Mouse (Mus musculus) kidney, embryonic 14.5 days (tissue): Measurements from ENCODE around the gene Dpp4. TPM values are rescaled to one million over a fixed set of nuclear protein-coding genes. Genes with fewer than 3 reads are reported as not detected.

Experiments used
- ATAC-seq: fragments of 200-750 bp; cut with Nextera tagmentation; 2 replicates; pipeline ENCODE4 v1.8.0; 2017; ENCODE audit warnings: moderate number of reproducible peaks, mild to moderate bottlenecking, moderate TSS enrichment, moderate library complexity; ENCODE audit not compliant: low FRiP score, low TSS enrichment
- H3K27ac ChIP-seq: fragments of 300-500 bp; sonication (generic); 2 replicates; pipeline ENCODE4 v1.5.1; 2014; ENCODE audit warnings: low read depth, mild to moderate bottlenecking, low read length, moderate library complexity, mixed read lengths
- H3K27me3 ChIP-seq: fragments of 300-500 bp; sonication (generic); 2 replicates; pipeline ENCODE4 v1.6.1; 2014; ENCODE audit warnings: mild to moderate bottlenecking, low read length; ENCODE audit not compliant: control insufficient read depth, insufficient read depth
- H3K36me3 ChIP-seq: fragments of 300-500 bp; sonication (generic); 2 replicates; pipeline ENCODE4 v1.6.1; 2014; ENCODE audit warnings: low read length, mixed read lengths; ENCODE audit not compliant: control insufficient read depth, insufficient read depth
- H3K4me1 ChIP-seq: fragments of 300-500 bp; sonication (generic); 2 replicates; pipeline ENCODE4 v1.6.1; 2014; ENCODE audit warnings: low read length, mixed read lengths; ENCODE audit not compliant: control insufficient read depth, insufficient read depth
- H3K4me2 ChIP-seq: fragments of 300-500 bp; sonication (generic); replicated peaks from 2 replicates; pipeline ENCODE4 v1.6.1; 2014; ENCODE audit warnings: low read depth, mild to moderate bottlenecking, low read length
- H3K4me3 ChIP-seq: fragments of 300-500 bp; sonication (generic); 2 replicates; pipeline ENCODE4 v1.5.1; 2014; ENCODE audit warnings: mild to moderate bottlenecking, low read length
- H3K9ac ChIP-seq: fragments of 300-500 bp; sonication (generic); 2 replicates; pipeline ENCODE4 v1.6.1; 2014; ENCODE audit warnings: low read depth, mild to moderate bottlenecking, low read length, moderate library complexity
- H3K9me3 ChIP-seq: fragments of 300-500 bp; sonication (generic); 2 replicates; pipeline ENCODE4 v1.6.1; 2016; ENCODE audit warnings: low read length; ENCODE audit not compliant: control insufficient read depth
- WGBS: fragments of 180-500 bp; shearing (Covaris S2); extraction: QIAGEN DNeasy Blood & Tissue Kit; methylation state at CpG from one replicate; pipeline ENCODE4 v1.1.7; 2014; 5-methylcytosine and 5-hydroxymethylcytosine counted together
- polyA plus RNA-seq: library from polyadenylated mRNA; unstranded; fragments of >200 nt; fragmentation: Nextera tagmentation; extraction: Ambion mirVana; gene quantifications from 2 replicates; pipeline ENCODE4 v1.2.1, GENCODE M21; 2014

Dpp4 gene
- polyA plus RNA-seq, 1 experiment from 2014 or later = 70.1 TPM

- no peak overlapping the region for H3K4me3 ChIP-seq
- H3K27me3 ChIP-seq = no peaks in the 10 kb centered on the region
- ATAC-seq = no peak
- 89% methylated on average over 2 of the region's 2 CpGs for WGBS
- H3K4me1 ChIP-seq = no peaks in the 10 kb centered on the region
- H3K4me2 ChIP-seq = no peak overlapping the region
- no peak overlapping the region for H3K27ac ChIP-seq
- no peaks in the 10 kb centered on the region for H3K36me3 ChIP-seq
- no peak overlapping the region for H3K9ac ChIP-seq
- no peaks in the 10 kb centered on the region for H3K9me3 ChIP-seq
Measured at GRCm38 (mm10) chr2:62307477-62307876, 104.6 kb downstream of the Dpp4 start.

- no peak for ATAC-seq
- Histone ChIP-seq H3K9ac (no peak overlapping the region), H3K9me3 (no peaks in the 10 kb centered on the region), H3K4me2 (no peak overlapping the region), H3K27me3 (no peaks in the 10 kb centered on the region), H3K36me3 (no peaks in the 10 kb centered on the region), H3K4me3 (no peak overlapping the region), H3K4me1 (no peaks in the 10 kb centered on the region), H3K27ac (no peak overlapping the region)
- 74% methylated on average over 5 of the region's 5 CpGs for WGBS
Measured at GRCm38 (mm10) chr2:62306978-62307377, 105.1 kb downstream of the Dpp4 start.

- no peak overlapping the region for H3K9ac ChIP-seq
- H3K27me3 ChIP-seq = no peaks in the 10 kb centered on the region
- no peak overlapping the region for H3K4me2 ChIP-seq
- no peaks in the 10 kb centered on the region for H3K9me3 ChIP-seq
- H3K27ac ChIP-seq = no peak overlapping the region
- H3K36me3 ChIP-seq = no peaks in the 10 kb centered on the region
- WGBS = 93% methylated on average over 2 of the region's 2 CpGs
- ATAC-seq = no peak
- H3K4me1 ChIP-seq = no peaks in the 10 kb centered on the region
- no peak overlapping the region for H3K4me3 ChIP-seq
Measured at GRCm38 (mm10) chr2:62301716-62302115, 110.3 kb downstream of the Dpp4 start.

GRCm38 (mm10) chr2:62293846-62294245 lies 118.2 kb downstream of the Dpp4 start:
- 64% methylated on average over 2 of the region's 2 CpGs for WGBS
- Histone ChIP-seq H3K27ac (no peak overlapping the region), H3K9me3 (no peaks in the 10 kb centered on the region), H3K36me3 (no peaks in the 10 kb centered on the region), H3K4me1 (no peaks in the 10 kb centered on the region), H3K4me2 (no peak overlapping the region), H3K9ac (no peak overlapping the region), H3K4me3 (no peak overlapping the region), H3K27me3 (no peaks in the 10 kb centered on the region)
- ATAC-seq = no peak

GRCm38 (mm10) chr2:62287532-62287931 lies 124.5 kb downstream of the Dpp4 start:
- Histone ChIP-seq H3K4me1 (no peaks in the 10 kb centered on the region), H3K27me3 (no peaks in the 10 kb centered on the region), H3K27ac (no peak overlapping the region), H3K36me3 (no peaks in the 10 kb centered on the region), H3K9ac (no peak overlapping the region), H3K4me2 (no peak overlapping the region), H3K4me3 (no peak overlapping the region), H3K9me3 (no peaks in the 10 kb centered on the region)
- ATAC-seq = no peak
- WGBS = 82% methylated on average over 4 of the region's 4 CpGs

DNA sequence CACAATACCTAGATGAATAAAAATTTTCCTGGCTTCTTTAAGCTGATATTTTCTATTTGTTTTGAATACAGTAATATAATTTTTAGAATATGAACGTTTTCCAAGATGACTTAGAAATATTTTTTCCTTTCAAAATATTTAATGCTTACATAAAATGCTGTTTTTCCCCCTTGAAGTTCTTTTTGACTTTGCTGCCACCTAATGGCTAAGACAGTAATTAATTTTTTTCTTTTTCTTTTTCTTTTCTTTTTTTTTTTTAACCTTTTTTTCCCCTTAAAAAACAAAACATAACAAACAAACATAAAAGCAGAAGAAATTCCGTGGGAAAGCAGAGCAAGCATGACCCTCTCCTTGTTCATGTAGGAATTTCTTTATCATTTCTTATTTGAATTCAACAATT lies 126.2 kb downstream of the Dpp4 start:
- 0% methylated on average over 2 of the region's 2 CpGs for WGBS
- no peak for ATAC-seq

GRCm38 (mm10) chr2:62285026-62285425 lies 127.0 kb downstream of the Dpp4 start:
- ATAC-seq = no peak
- no peak overlapping the region for H3K4me2 ChIP-seq
- no peaks in the 10 kb centered on the region for H3K27me3 ChIP-seq
- H3K36me3 ChIP-seq = no peaks in the 10 kb centered on the region
- no peaks in the 10 kb centered on the region for H3K9me3 ChIP-seq
- H3K27ac ChIP-seq = no peak overlapping the region
- H3K9ac ChIP-seq = no peak overlapping the region
- no peaks in the 10 kb centered on the region for H3K4me1 ChIP-seq
- 80% methylated on average over 2 of the region's 2 CpGs for WGBS
- H3K4me3 ChIP-seq = no peak overlapping the region

More for the DNA sequence above, 126.2 kb downstream of the Dpp4 start:
- Histone ChIP-seq H3K27ac (no peak overlapping the region), H3K4me3 (no peak overlapping the region), H3K36me3 (no peaks in the 10 kb centered on the region), H3K4me2 (no peak overlapping the region), H3K9ac (no peak overlapping the region), H3K27me3 (no peaks in the 10 kb centered on the region), H3K9me3 (no peaks in the 10 kb centered on the region), H3K4me1 (no peaks in the 10 kb centered on the region)

Other genes starting within 250 kb of the Dpp4 start
- gene Gcg, start 71.4 kb upstream of the Dpp4 start, polyA plus RNA-seq = not detected in 2 replicates
- 4.1 and 4.8 TPM in 2 replicates for gene Fap, start 161.8 kb upstream of the Dpp4 start, polyA plus RNA-seq
- 1.8 and 3.1 TPM in 2 replicates for gene Ifih1, start 234.0 kb upstream of the Dpp4 start, polyA plus RNA-seq